Mouse (Mus musculus) kidney, postnatal 10 days (tissue): ENCODE measurements around the gene Lnpep.
"Not testable (repeated sequence)": the region's sequence is repeated elsewhere in the genome, so short reads cannot be mapped to it uniquely, and the experiment has no call there.

Source experiments
- DNase-seq: peaks from one replicate; pipeline ENCODE4 v3.0.0; 2021; ENCODE audit warnings: mixed read lengths

Lnpep gene

DNA sequence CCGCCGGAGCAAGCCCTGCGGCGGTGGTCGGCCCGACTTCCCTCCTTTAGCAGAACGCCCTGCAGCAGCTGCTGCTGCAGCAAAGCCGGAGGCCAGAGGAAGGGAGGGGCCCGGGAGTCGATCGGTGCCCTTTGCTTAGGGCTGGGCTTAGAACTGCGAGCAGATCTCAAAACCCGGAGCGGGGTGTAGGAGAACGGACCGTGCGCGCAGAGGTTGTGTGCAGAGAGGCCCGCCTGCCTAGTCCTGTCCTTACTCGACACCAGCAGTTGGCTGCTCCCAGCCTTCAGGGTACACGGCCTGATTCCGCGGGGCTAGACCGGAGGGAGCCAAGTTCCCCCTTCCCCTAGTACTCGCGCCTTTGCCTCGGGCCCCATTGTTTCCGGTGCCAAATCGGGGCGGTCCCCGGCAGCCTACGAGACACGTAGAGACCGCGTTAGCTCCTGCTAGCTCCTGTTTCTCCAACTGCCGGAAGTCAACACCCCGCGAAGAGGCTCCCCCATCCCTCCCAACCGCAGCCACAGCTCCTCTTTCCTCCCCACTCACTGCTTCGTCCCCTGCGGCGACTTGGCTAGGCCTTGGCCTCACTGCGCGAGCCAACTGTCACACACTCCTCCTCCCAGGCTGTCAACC, at the start of gene Lnpep:
TSS of gene Lnpep (minus strand) at position 94 of the 630 bp plus-strand sequence.
- peak; percentile 94 for DNase-seq

DNA sequence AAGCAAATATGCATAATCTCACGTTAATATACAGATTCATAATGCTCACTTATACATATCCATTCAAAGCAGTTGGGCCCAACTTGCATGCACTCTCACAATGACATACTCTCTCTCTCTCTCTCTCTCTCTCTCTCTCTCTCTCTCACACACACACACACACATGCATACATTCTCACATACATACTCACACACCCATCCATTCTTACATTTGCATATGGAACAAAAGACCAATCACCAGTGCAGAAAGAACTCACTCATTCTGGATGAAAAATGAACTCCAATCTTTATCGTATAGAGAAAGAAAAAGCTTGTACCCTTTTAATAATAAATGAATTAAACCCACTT, 31.0 kb upstream of the Lnpep start:
- no peak for DNase-seq

DNA sequence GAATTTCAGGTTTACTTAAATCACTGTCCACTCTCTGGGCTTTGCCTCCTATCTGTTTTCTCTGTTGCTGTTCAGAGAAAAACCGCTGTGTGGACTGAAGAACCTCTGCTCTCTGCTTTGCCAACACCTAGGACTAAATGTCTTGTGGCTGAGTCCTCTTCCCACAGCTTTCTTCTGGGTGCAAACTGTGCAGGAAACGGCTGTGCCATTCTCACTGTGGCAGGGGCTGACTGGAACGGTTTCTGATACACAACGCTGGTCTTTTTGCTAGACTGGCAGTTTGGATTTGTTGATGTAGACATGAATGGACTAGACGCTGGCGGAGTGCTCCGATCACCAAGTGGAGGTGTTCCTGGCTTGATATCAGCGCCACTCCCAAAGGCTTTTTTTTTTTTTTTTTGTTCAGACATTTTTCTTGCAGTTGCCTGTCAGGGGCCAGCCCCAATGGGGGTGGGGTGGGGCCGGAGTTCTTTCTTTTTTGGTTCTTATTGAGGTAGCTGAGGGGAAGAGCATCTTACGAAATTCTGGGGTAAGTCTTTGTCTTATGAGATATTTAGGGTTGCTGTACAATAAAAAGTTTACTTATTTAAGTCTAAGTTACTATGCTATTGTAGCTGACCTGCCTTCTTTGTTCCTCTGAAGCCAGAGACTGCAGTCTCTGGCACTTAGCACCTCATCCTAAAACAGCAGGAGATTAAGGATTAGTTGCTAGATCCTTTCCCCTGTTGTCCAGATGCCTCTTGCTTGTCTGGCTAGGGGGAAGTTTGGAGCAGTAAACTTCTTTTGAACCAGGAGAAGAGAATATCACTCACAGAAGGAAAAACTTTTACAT, 30.4 kb upstream of the Lnpep start:
- DNase-seq: no peak

DNA sequence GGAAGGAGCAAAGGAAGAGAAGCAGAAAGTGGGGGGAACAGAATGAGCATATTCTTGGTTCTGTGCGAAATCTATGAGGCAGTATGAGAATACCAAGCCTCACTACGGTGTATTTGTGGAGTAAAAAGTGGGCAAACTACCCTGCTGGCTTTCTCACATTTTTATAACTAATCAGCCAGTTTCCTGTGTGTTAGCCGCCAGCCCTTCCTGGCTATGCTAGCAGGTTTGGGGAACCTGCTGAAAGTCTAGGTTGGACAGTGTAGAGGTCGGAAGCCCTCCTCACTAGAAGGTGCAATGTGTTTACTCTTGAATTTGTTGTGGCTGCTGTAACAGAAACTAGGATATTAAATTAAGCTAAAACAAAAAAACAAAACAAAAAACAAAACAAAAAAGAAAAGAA, 27.7 kb upstream of the Lnpep start:
- DNase-seq: no peak

DNA sequence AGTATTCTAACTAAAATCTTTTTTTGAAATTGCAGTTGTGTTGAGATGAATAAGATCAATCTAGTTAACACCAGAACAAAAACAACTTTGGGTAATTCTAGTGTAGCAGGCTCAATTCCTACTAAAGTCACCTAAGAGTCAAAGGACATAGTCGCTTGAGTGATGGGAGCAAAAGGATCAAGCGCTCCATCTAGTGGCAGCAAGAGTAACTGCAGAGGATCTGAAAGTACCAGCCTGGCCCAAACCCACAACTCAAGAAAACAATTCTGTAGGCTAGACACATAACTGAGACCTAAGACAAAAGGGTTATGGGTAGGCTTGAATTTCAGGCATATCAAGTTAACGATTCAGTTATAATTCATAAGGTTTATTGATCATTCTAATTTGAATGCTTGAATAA, 20.9 kb upstream of the Lnpep start:
- peak; percentile 67 for DNase-seq

DNA sequence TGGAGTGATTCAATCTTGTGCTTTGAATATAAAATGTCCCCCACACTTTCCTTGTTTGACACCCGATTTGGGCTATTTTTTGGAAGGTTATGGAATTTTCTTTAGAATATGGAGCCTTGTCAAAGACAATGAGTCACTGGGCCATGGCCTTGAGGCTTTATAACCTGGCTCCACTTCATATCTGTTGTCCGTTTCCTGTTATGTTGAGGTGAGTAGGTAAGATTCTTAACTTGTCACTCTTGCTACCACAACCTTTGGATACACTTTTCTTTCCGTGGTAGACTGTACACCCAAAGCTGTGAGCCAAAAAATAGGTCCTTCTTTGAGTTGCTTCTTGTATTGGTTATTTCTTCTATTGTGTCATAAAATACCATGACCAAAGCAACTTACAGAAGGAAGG, 12.5 kb upstream of the Lnpep start:
- no peak for DNase-seq

DNA sequence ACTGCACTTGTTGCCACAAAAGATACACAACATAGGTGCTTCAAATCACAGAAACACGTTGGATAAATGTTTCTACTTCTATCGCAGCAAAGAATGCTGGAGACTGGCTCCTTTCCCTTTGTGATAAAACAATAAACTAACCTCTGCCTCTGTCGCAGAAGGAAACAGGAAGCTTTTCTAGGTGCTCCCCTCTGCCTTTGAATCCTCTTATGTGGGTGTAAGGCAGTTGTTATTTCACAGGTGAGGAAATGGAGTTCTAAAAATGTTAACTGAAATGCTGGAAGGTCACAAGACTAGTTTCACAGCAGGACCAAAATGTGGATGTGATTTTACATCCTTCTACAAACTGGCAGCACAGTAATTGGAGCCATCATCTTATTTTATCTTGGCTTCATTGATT, 11.3 kb upstream of the Lnpep start:
- DNase-seq: no peak

DNA sequence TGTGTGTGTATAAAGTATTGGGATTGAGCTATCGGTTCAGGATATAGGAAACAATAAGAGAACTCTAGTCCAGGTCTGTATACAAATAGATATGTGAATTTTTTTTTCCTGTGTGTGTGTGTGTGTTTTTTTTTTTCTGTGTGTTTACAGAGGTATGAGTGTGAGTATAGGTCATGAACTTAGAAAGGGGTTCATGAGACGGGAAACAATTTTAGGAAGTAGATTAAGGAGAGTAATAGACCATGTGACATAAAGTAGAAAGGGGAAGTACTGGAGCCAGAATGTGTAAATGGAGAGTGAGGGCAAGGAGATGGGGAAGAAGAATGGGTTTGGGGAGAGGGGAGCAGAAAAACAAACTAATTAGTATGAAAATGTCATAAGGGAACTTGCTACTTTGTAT, 9.2 kb upstream of the Lnpep start:
- no peak for DNase-seq

DNA sequence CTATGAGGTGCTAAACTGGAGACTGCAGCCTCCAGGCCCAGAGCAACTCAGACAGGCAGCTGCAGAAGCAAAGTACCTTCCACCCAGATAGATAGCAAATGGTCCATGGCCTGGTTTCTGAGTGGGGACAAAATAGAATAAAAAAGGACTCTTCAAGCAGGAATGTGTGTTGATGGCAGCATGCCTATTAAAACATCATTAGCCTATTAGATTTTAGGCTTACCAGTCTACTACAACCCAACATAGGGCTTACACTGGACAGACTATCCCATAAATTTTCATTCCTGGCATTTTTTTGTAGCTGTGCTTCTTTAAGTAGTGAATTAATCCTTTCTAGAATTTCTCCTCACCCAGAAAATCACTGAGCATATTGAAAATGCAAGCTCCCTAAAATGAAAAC, 7.1 kb upstream of the Lnpep start:
- DNase-seq: no peak

DNA sequence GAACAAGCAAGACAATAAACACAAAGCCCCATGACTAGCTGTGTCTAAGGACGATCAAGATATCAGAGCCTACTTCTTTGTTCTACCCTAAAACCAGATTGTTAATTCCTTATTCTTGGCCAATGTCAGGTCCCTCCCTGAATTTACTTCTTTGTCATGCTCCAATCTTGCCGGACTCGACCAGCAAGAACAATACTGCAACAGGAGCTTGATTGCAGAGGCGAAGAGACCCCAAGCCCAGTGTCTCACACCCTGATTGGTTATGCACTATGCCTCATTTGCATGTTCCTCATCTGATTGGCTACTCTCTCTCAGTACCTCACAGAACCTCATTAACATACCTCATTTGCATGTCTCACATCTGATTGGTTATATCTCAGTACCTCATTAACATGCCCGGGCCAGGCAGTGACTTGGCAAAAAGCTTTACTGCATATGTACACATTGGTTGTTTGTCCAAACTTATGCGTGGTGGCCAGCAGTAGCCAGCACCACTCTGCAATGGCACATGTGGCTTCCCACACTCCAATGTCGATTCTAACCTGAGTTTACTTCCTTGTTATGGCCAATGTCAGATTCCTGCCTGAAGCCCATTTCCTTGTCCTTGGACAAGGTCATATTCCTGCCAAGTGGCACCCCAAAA, 3.5 kb upstream of the Lnpep start:
- not testable (repeated sequence) for DNase-seq

DNA sequence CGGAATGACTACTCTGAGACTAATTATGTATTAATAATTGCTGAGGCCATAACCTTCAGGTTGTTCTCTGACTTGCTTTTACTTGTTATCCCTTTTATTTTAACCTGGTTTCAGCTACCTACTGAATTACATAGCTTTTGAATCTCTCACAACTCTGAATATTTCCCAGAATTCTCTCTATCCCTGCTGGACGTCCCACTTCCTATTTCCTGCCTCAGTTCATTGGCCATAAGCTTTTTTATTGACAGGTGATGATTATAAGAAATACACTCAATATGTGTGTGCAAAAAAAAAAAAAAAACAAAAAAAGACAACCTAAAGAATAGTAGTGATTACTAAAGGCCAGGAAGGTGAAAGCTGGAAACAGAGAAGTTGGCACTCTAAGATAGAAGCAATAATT, 2.7 kb upstream of the Lnpep start:
- no peak for DNase-seq

DNA sequence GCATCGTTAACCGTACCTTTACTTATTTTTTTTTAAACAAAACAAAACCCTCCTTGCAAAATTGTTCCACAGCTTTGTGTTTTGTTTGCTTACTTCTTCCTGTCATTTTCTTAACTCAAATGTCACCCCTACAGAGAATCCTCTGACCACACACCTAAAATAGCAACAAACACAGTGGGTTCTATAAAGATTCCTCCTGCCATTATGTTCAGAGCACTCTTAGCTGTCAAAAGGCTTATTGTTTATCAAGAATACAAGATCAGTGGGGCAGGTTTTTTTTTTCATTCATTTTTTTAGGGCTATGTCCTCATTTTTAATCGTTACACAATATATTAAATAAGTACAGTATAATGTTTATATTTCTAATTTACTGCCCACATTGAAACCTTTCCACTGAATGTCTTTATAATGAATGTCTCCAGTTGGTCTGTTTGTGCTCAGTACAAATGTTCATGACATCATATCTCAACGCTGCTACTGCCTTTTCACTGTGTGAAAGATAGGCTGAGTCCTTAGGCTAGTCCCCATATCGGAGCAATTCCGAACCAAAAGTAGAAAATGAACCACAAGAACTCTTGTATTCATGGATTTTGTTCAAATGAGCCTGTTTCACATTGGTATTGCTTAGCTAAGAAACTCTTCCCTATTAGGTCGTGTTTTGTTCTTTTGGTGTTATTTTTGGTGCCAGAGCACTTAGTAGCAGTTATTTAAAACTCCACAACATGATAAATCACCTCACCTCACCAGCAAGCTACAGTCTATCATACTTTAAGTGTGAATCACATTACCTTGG, 1.2 kb upstream of the Lnpep start:
- DNase-seq: no peak

DNA sequence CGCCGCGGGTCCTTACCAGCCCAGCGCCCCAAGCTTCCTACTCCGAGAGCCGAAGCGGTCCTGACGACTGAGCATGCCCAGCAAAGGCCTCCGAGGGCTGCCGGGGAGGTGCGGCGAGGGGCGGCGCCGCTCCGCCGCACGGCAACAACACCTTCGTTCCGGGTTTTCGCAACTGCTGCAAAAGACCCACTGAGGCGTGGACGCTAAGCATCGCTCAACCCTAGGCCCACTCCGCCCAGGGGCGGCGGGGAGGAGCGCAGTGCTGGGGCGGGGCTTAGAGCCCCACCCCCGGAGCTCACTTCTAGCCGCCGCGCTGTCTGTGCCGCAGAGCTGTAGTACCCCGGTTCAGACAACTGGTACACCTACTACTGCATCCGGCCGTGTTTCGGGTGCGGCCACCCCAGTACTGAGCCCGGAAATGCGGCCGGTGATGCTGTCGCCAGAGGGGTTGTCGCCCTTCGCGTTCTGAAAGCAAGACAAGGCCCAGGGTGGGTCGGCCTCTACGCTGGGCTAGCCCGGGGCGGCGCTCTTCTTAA, 361 bp downstream of the Lnpep start:
- peak; percentile 95 for DNase-seq

DNA sequence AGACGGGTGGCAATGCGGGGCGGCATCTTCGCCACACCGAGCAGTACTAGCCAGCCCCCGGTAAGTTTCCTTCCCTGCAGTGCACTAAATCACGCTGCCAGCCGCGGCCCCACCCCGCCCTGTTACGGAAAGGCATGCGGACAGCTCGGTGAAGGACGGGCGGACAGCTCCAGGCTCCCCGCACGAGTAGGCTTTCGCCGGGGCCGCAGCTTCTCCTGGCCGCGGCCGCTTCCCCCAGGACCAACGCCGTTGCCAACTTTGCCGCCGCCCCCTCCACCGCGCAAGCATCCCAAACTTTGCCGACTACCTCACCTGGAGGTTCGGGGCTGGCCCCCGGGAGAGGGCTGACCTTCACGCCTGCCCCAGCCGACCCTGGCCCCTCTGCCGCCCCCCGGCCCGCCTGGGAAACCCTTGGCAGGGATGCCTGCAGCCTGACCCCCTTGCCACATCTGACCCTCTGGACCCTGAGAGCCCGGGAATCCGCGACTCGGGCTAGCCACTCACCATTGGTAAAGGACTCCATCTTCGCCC, 895 bp downstream of the Lnpep start:
- peak; percentile 80 for DNase-seq

DNA sequence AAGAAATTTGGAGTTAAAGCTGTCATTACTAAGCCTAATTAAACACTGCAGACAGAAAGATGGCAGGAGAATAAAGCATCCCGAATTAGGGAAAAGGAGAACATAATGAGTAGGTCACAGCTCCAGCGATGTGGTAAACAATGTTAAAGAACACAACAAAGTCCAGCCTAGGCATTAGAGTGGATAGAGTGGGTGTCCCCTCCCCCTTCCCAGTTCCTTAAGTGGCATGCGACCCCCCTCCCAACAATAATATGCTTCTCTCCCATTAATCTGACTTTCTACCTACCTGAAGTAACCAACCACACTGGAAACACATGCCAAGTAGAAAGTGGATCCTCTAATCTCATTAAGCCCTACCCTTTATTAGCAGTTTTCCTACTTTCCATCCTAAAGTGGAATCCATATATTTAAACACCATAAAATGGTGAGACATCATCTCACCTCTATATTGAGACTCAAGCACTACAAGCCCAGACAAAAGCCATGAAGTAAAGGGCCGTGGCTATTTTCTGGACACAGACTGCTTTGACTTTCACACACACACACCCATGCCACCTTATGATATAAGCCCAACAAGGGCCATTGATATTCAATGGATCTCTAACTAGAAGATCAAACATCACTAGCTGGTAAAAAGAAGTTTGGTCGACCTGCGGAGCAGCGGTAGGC, 1.5 kb downstream of the Lnpep start:
- DNase-seq: no peak

DNA sequence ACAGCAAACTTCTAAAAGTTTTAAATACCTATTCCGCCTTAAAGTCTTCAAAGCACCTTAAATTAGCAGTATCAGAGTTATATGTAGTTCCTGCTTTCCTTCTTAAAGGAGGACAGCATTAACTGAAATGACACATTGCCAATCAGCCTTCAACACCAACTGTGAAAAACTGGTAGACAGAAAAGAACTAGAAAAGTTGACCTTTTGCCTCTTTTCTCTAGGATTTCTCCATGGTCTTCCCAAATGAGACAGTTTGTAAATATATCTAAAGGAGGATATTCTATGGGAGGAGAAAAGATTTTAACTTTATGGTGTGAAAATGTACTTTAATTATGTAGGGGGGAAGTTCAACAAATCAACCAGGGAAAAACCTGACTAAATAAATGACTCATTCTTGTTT, 2.3 kb downstream of the Lnpep start:
- DNase-seq: no peak

DNA sequence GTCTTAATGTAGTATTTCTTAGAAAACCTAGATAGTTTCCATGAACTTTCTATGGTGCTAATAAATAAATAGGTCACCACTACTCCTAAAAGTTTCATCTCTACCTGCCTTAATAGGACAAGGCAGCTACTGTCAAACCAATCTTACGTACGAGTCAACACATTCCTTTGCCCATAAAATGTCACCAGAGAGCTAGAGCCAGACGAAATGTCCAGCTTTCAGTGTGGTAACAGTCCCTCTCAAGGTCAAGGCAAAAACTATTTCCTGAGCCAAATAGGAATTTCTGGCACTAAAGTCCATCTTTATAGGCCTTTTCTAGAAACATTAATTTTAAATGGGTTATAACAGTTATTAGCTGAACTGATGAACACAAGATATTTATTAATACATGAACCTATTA, 3.3 kb downstream of the Lnpep start:
- no peak for DNase-seq

DNA sequence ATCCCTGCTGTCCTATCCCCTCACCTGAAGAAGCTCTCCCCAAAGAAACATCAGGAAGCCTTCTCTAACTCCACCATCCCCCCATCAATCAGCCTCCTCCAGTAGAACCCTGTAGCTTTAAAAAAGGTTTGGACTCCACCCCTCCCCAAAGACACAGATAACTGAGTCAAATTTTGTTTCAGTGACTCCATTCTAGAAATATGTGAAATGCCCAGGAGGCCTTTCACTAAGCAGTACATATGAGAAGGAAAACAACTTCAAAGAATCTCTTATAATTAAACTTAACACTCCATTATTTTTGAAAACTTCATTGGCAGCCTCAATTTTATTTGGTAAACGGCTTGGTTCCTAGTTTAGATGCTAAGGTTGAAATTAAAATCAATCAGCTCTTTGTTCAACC, 6.4 kb downstream of the Lnpep start:
- DNase-seq: no peak

DNA sequence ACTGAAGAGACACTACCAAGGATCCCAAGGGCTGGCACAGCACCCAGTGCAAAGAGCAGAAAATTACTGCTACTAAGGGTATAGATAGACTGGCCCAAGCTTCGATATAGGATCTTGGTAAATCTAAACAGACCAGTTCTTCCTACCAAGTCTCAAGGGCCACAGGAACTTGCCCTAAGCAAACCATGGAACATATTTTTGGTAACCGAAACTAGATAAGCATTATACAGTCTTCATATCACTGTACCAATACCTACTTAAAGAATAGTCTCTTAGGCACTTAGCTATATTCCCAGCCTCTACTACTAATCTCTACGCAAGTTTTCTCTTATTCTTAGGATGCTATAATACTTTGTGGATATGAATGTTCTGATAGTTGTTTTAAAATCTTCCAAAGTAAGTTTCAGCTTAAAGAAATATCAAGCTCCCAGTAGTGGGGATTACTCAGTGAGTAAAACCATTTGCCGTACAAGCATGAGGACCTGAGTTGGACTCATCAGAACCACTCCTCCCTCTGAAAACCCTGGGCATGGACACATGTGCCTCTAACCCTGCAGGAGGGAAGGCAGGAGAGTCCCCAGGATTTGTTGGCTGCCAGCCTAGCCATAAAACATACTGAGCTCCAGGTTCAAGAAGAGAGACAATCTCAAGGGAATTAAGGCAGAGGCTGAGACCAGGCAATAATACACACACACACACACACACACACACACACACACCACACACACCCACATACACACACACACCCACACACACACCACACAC, 7.2 kb downstream of the Lnpep start:
- no peak for DNase-seq

DNA sequence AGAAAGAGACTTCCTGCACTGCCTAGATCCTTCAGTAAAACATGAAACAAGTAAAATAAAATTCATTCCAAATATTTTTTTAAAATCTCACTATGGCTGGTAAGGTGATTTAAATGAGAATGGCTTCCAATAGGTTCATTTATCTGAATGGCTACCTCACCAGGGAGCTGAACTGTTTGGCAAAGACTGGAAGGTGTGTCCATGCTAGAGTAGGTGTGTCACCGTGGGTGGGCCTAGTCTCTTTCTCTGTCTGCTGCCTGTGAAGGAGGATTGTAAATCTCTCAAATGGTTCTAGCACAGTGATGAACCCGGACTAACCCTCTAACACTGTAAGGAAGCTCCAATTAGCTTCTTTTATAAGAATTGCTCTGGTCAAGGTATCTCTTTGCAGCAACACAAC, 12.5 kb downstream of the Lnpep start:
- DNase-seq: no peak

DNA sequence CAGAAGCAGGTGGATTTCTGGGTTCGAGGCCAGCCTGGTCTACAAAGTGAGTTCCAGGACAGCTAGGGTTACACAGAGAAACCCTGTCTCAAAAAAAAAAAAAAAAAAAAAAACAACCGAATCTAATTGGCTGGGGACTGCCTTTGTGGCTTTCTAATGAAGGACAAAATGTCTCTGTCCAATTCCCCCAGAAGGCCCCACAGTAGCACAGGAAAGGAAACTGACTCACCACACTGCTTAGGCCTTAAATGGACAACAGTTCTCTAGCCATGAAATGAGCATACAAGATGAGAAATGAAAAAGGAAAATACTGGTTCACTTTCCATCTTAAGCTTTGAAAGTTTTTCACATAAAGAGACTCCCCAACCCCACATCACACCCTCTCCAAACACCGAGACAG, 15.3 kb downstream of the Lnpep start:
- no peak for DNase-seq
